Mouse (Mus musculus) spleen, postnatal 36 days (tissue): Measurements from ENCODE around the gene Sall1.

Experiments used
- DNase-seq, 2 experiments: peaks; one replicate each; pipeline ENCODE4 v3.0.0; 2022; ENCODE audit warnings: low spot score in 2 of 2, mixed read lengths in 1 of 2

Sall1 gene

DNA sequence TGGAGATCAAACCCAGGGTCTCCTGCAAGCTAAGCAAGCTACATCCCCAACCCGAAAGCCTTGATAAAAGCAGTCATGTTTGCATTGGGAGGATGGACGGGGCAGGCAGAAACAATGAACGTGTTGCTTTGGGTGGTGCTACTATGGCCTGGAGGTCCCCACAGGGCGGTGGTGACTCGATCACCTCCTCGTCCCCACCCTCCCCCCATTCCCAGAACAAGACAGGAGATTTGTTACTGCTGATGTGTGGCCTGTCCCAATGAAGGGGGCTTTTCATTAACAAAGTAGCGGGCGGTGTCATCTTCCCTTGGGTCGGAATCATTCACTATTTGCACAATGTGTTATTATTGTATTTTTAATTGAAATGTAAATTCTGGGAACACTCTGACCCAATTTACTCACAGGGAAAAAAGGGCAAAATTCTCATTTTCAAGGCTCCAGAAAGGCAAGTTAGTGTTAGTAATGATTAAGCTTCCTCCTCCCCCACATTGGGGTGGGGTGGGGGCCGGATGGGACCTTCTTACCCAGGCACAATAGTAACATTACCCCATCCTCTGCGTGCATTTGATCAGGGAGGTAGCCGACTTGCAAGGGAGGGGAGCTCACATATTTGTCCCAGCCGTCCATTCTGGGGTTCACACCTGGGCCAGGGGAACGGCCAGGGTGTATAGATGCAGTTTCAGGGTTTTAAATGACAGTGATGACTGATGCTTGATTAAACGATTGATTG, 52.0 kb downstream of the Sall1 start:
- DNase-seq: no peak

- no peak for DNase-seq
Observed at GRCm38 (mm10) chr8:88991176-88991575, 52.8 kb downstream of the Sall1 start.

DNA sequence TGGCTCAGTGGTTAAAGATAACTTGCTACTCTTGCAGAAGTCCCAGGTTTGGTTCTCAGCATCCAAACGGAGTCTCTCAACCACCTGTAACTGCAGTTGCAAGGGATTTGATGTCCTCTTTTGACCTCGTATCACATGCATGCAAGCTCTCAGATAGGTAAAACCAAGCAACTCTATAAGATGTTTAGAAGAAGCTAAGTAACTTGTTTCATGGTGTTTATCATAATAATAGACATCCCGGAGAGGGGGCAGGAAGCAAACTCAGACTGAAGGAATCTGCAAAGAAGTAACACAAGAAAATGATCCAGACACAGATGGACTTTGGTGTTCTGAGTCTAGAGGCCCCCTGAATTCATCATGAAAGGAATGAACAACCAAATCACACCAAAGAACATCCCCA, 55.0 kb downstream of the Sall1 start:
- no peak for DNase-seq

DNA sequence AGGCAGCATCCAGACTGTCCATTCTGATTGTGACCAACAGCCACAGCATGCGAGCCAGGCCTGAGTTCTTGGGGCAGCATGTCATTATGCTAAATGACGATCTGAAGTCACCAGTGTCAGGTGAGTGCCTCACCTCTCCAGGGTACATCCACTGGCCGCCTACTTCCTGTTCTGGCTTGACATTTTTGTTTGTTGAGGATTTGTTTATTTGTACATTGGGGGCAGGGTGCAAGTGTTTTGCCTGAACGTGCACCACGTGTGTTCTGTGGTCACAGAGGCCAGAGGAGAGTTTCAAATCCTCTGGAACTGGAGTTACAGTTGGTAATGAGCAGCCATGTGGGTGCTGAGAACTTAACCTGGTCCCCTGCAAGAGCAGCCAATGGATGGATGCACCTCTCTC, 60.5 kb downstream of the Sall1 start:
- no peak for DNase-seq
